Mouse (Mus musculus) stomach, postnatal 0 days (tissue): ENCODE data around the gene Twf2.

ENCODE experiments used
- CTCF ChIP-seq: IDR thresholded peaks from 2 replicates; pipeline ENCODE4 v1.5.1; 2016; ENCODE audit warnings: antibody characterized with exemption, low read depth, mild to moderate bottlenecking, moderate library complexity
- EP300 ChIP-seq: optimal IDR thresholded peaks from 2 replicates; pipeline ENCODE3; 2016; ENCODE audit warnings: antibody characterized with exemption

- TF ChIP-seq EP300: no peak
- no peak for TF ChIP-seq CTCF
Observed at GRCm38 (mm10) chr9:106191355-106191754, 11.6 kb upstream of the Twf2 start.
